Mouse (Mus musculus) adrenal gland, postnatal 10 days (tissue): ENCODE data around the gene Nup210. TPM values are rescaled to one million over a fixed set of nuclear protein-coding genes. Genes with fewer than 3 reads are reported as not detected.

Experiments
- total RNA-seq, 2 experiments: library from RNA; stranded (reverse); gene quantifications; 2 replicates each; pipeline ENCODE4 v1.2.3; 2021

The Nup210 gene
- total RNA-seq, 2 experiments from 2014 or later = 10.1 to 18.0 TPM

Other genes starting within 250 kb of the Nup210 start
- gene Iqsec1, start 128.1 kb downstream of the Nup210 start, total RNA-seq = 10 to 100 TPM; 82.0 to 90.7 TPM
- gene Hdac11, start 39.8 kb upstream of the Nup210 start, total RNA-seq = 10 to 100 TPM in 1 of 2 experiments, 1 to 10 TPM in 1; 9.7 to 12.3 TPM
- 10 to 100 TPM; 59.6 to 62.1 TPM for gene Fbln2, start 95.6 kb upstream of the Nup210 start, total RNA-seq